Mouse (Mus musculus): ENCODE results near the gene Gm7879. TPM values are rescaled to one million over a fixed set of nuclear protein-coding genes. Genes with fewer than 3 reads are reported as not detected.

The Gm7879 gene
- polyA plus RNA-seq, 1 experiment: not detected

DNA sequence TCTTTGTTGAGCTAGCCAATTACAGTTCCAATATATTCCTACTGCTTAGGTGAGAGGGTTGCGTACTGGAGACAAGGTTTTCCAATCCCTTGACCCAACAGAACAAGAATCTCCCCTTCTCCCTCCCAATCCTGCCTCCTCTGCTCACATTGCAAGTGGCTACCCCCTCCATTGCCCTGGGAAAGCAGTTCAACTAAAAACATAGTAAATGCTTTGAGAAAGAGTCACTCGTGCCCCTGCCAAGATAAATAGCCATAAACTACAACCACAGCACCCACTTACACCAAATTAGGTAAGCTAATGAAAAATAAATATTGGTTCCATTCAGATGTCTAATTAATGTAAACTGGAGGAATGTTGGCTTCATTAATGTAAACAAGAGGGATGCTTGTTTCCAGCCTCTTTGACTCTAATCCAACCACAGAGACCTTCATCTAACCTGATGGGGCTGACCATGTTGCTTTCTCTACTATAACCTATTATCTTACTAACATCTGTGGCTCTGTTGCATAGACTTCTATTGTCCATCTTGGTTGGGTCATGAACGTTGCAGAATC lies 47.0 kb downstream of the Gm7879 start:
- H3K4me3 ChIP-seq (replicated peaks; ENCODE audit: insufficient read depth, low read depth, low read length): no peak overlapping the region
- no peaks in the 10 kb centered on the region for H3K27me3 ChIP-seq (ENCODE audit: control insufficient read depth, insufficient read depth, low read length)
- DNase-seq: no peak
- H3K27ac ChIP-seq (ENCODE audit: insufficient read depth, low read length): no peak overlapping the region
- TF ChIP-seq POLR2A (IDR thresholded peaks at IDR 0.05; ENCODE audit: borderline replicate concordance, insufficient read depth, low read length) (no peak), CTCF (IDR thresholded peaks at IDR 0.05; ENCODE audit: borderline replicate concordance, insufficient read depth, low read depth, low read length) (no peak)
- no peaks in the 10 kb centered on the region for H3K4me1 ChIP-seq (ENCODE audit: control insufficient read depth, insufficient read depth, low read length)
- WGBS: 80% methylated on average over 3 of the region's 3 CpGs

DNA sequence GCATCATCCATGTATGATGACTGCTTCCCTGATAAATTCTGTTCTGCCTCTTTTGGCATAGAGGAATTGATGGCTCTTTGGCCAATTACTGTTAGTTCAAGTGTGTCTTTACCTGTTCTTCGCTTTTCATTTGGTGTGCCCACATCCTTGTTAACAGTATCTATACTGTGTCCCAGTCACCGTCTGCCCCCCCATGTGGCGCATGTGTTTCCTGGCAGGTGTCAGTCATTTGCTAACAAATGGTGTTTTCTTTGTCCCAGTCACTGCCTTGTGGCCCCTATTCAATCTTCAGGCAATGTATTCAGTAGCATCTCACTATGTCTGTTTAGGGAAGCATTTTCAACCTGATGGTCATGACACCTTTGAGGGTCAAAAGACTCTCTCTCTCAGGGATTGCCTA lies 48.1 kb downstream of the Gm7879 start:
- no peak for DNase-seq
- no peak overlapping the region for H3K4me3 ChIP-seq (replicated peaks; ENCODE audit: insufficient read depth, low read depth, low read length)
- H3K27me3 ChIP-seq (ENCODE audit: control insufficient read depth, insufficient read depth, low read length): no peaks in the 10 kb centered on the region
- no peaks in the 10 kb centered on the region for H3K4me1 ChIP-seq (ENCODE audit: control insufficient read depth, insufficient read depth, low read length)
- TF ChIP-seq CTCF (IDR thresholded peaks at IDR 0.05; ENCODE audit: borderline replicate concordance, insufficient read depth, low read depth, low read length) (no peak), POLR2A (IDR thresholded peaks at IDR 0.05; ENCODE audit: borderline replicate concordance, insufficient read depth, low read length) (no peak)
- H3K27ac ChIP-seq (ENCODE audit: insufficient read depth, low read length): no peak overlapping the region
- WGBS: 89% methylated on average over 3 of the region's 3 CpGs

Other genes starting within 250 kb of the Gm7879 start
- 0.17 and 0.28 TPM in 2 replicates for gene Bst1, start 94.3 kb upstream of the Gm7879 start, polyA plus RNA-seq (2012; rRNA removed)
- 74.3 and 78.5 TPM in 2 replicates for gene Fbxl5, start 91.5 kb upstream of the Gm7879 start, polyA plus RNA-seq (2012; rRNA removed)
- 14.6 and 14.8 TPM in 2 replicates for gene Cd38, start 44.6 kb upstream of the Gm7879 start, polyA plus RNA-seq (2012; rRNA removed)
- 0.67 and 2.0 TPM in 2 replicates for gene Fgfbp1, start 68.6 kb downstream of the Gm7879 start, polyA plus RNA-seq (2012; rRNA removed)
- 36.9 and 39.9 TPM in 2 replicates for gene Prom1, start 188.9 kb downstream of the Gm7879 start, polyA plus RNA-seq (2012; rRNA removed)